Mouse (Mus musculus): ENCODE data around the gene Cabp1.

DNA sequence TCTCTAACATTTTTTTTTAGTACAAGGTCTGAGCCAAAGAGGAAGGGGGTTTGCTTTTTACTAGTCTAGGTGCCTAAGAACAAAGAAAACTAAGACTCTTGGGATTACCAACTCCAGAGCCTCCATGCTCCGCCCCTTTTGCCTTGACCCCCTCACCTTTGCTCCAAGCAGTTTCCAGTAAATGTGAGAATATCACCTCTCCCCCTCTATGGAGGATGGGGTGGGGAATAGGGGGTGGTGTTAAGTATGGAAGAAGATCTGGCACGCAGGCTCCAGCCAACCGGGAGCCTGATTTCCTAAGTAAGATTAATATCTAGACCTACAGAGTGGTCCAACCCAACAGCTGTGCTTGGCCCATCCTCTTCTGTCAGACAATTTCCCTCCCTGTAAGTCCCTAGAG lies 53.5 kb downstream of the Cabp1 start:
- no peak for TF ChIP-seq CTCF (IDR thresholded peaks at IDR 0.05; ENCODE audit: low read depth)
- TF ChIP-seq EP300 (optimal IDR thresholded peaks at IDR 0.05): no peak

Measured in stomach, postnatal 0 days (tissue).